Mouse (Mus musculus) bone marrow, adult 2 months (tissue): Measurements from ENCODE around the gene Capn11. TPM values are rescaled to one million over a fixed set of nuclear protein-coding genes. Genes with fewer than 3 reads are reported as not detected.

Source experiments
- H3K27ac ChIP-seq: fragments of 200-500 bp; 2 replicates; pipeline ENCODE4 v1.5.1; 2012; ENCODE audit warnings: low read depth, mild to moderate bottlenecking, control low read depth, inconsistent platforms, low read length; ENCODE audit not compliant: control insufficient read depth, poor library complexity, insufficient read depth
- H3K4me1 ChIP-seq: fragments of 200-500 bp; 2 replicates; pipeline ENCODE4 v1.6.1; 2011; ENCODE audit warnings: low read length; ENCODE audit not compliant: control insufficient read depth, insufficient read depth
- H3K4me3 ChIP-seq: fragments of 200-500 bp; replicated peaks from 2 replicates; pipeline ENCODE3; 2011; ENCODE audit warnings: mild to moderate bottlenecking, low read depth, low read length, control low read depth; ENCODE audit not compliant: control insufficient read depth
- CTCF ChIP-seq: fragments of 200-500 bp; IDR thresholded peaks from 2 replicates; pipeline ENCODE4 v1.5.1; 2011; ENCODE audit warnings: low read length, control low read depth; ENCODE audit not compliant: control insufficient read depth, insufficient read depth
- POLR2A ChIP-seq: fragments of 200-500 bp; IDR thresholded peaks from 2 replicates; pipeline ENCODE4 v1.6.1; 2011; ENCODE audit warnings: low read depth, mild to moderate bottlenecking, control low read depth, low read length, borderline replicate concordance; ENCODE audit not compliant: control insufficient read depth
- WGBS: fragments of 180-500 bp; shearing (Covaris S2); methylation state at CpG from one replicate; pipeline ENCODE4 v1.1.7; 2018; 5-methylcytosine and 5-hydroxymethylcytosine counted together
- polyA plus RNA-seq: library from polyadenylated mRNA; stranded (reverse); fragments of >200 nt; gene quantifications from 2 replicates; pipeline ENCODE4 v1.2.4, GENCODE M21; 2011; ENCODE audit warnings: low replicate concordance; ENCODE audit not compliant: missing spikeins, insufficient read depth, insufficient read length

The Capn11 gene
- polyA plus RNA-seq, 1 experiment, result 6.7 TPM

- H3K27ac ChIP-seq, result peak overlapping the region; percentile 46
- TF ChIP-seq CTCF (no peak), POLR2A (peak; percentile 52; the same call in 1 of the 2 replicates)
- H3K4me1 ChIP-seq, result peaks cover 1% of the 10 kb centered on the region
- H3K4me3 ChIP-seq, result peak overlapping the region; percentile 91
- under 1% methylated on average over 58 of the region's 58 CpGs for WGBS
Observed at GRCm38 (mm10) chr17:45594881-45595735, 64.0 kb downstream of the Capn11 start.

- WGBS, result 41% methylated on average over 8 of the region's 8 CpGs
- Histone ChIP-seq H3K4me3 (peak overlapping the region; percentile 57), H3K4me1 (peaks cover 1% of the 10 kb centered on the region), H3K27ac (peak overlapping the region; percentile 30; the same call in 1 of the 2 replicates)
- TF ChIP-seq CTCF (no peak), POLR2A (no peak)
Observed at GRCm38 (mm10) chr17:45594195-45594594, 64.9 kb downstream of the Capn11 start.

- Histone ChIP-seq H3K4me3 (peak overlapping the region; percentile 57), H3K27ac (peak overlapping the region; percentile 50), H3K4me1 (peaks cover 1% of the 10 kb centered on the region)
- TF ChIP-seq CTCF (no peak), POLR2A (no peak)
- 44% methylated on average over 8 of the region's 8 CpGs for WGBS
Observed at GRCm38 (mm10) chr17:45593479-45593878, 65.6 kb downstream of the Capn11 start.

DNA sequence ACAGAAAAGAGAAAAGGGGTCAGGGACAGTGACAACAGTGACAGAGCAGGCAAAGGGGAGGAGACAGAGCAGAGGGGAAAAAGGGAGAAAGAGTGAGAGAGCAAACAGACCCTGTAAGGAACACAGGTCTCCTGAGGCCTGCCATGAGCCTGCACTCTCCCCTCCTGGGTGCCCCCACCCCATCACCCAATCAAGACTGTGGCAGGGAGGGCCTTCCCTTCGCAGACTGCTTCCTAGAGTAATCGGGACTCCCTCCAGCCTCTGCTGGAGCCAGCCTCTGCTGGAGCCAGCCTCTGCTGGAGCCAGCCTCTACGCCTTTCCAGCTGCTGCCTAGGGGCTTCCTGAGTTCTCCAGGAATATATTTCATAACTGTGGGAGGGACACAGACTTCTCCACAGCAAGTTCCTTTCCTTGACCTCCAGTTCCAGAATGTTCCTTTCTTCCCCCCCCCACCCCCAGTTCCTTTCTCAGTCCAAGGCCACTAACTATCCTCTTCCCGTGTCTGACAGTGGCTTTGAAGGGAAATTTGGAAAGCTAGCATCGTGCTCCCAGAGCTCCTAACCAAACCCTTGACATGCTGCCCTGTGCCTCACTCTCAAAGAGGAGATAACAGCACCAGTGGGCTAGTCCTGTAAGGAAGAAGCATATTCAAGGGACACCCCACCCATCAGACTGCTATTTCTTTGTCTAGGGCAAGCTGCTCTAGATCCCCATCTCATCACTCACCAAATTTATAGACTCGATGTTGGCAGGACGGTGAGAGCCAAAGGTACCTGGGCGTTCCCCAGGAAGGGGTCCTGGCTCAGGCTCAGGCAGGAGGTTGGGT, 66.3 kb downstream of the Capn11 start:
- Histone ChIP-seq H3K4me3 (peak overlapping the region; percentile 14), H3K4me1 (peaks cover 1% of the 10 kb centered on the region), H3K27ac (peak overlapping the region; percentile 50)
- TF ChIP-seq CTCF (no peak), POLR2A (no peak)
- WGBS, result 43% methylated on average over 8 of the region's 8 CpGs

DNA sequence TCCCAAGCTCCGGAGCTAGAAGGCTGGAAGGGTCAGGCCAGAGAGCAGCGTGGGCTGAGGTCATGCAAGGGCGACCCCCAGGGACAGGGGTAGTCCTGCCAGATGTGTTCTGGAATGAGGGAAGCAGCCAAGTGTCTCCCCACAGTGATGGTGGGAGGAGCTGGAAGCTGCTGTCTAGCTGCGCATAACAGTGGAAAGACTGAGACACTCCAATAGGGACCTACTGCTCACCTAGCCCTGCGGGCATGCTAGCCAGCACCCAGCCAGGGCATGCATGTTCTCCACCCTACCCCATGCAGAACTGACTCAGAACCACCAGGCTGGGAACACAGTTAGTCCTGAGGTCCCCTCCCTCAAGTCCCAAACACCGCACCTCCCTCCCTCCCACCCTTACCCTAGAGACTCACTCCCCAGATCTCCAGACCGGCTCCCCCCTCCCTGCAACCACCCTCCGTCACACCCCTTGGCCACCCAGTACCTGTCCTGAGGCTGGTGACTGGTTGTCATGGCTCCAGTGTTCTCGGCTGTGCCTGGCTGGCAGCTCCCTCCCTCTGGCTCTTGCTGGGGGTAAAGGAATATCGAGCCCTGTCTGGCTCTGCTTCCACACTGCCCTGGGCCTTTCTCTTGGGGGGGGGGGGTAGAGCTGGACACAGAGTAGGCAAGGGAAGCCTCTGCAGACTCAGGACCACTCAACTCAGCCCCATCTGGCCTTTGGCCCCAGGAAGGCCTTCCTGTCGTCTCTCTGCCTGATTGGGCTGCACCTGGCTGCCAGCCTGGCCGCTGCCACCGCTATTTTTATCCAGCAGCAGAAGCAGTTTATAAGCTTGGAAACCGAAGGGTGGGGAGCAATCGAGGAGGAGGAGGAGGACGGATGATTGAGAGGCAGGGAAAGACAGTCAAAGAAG, 67.2 kb downstream of the Capn11 start:
- Histone ChIP-seq H3K4me3 (peak overlapping the region; percentile 8), H3K4me1 (peaks cover 1% of the 10 kb centered on the region), H3K27ac (peak overlapping the region; percentile 47; the same call in 1 of the 2 replicates)
- TF ChIP-seq CTCF (no peak), POLR2A (no peak)
- WGBS, result 58% methylated on average over 16 of the region's 16 CpGs

DNA sequence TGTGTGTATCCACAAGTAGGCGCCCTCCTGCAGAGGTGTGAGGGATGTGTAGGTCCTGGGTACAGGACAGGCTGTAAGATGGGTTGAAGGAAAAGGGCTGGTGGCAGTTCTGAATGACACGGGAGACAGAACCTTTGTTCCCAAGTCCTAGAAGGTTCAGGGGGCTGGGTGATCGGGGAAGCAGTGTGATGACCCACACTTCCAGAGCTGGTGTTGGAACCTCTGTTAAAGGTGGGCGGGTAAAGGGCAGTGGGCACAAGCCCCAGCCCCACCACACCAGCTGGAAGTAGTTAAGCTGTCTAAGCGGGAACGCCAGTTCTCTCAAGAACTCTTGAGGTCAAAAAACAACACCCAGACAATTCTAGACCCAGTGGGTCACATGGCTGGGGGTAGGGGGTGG, 68.7 kb downstream of the Capn11 start:
- H3K4me3 ChIP-seq, result no peak overlapping the region
- 86% methylated on average over 6 of the region's 6 CpGs for WGBS
- TF ChIP-seq POLR2A (no peak), CTCF (no peak)
- no peak overlapping the region for H3K27ac ChIP-seq
- H3K4me1 ChIP-seq, result peaks cover 5% of the 10 kb centered on the region

- Histone ChIP-seq H3K27ac (no peak overlapping the region), H3K4me3 (no peak overlapping the region), H3K4me1 (peaks cover 4% of the 10 kb centered on the region)
- no peak for TF ChIP-seq POLR2A
- TF ChIP-seq CTCF, result no peak
- WGBS, result 88% methylated on average over 8 of the region's 8 CpGs
Observed at GRCm38 (mm10) chr17:45589844-45590243, 69.3 kb downstream of the Capn11 start.

- no peak overlapping the region for H3K27ac ChIP-seq
- no peak overlapping the region for H3K4me3 ChIP-seq
- TF ChIP-seq POLR2A (no peak), CTCF (no peak)
- WGBS, result 98% methylated on average over 7 of the region's 7 CpGs
- H3K4me1 ChIP-seq, result peaks cover 5% of the 10 kb centered on the region
Observed at GRCm38 (mm10) chr17:45589236-45589635, 69.9 kb downstream of the Capn11 start.
